Mouse (Mus musculus): Measurements from ENCODE around the gene Zfp819. TPM values are rescaled to one million over a fixed set of nuclear protein-coding genes. Genes with fewer than 3 reads are reported as not detected.
"Not testable (repeated sequence)": the region's sequence is repeated elsewhere in the genome, so short reads cannot be mapped to it uniquely, and the experiment has no call there.

Zfp819 gene
- polyA plus RNA-seq, 1 experiment = 0.01 TPM

DNA sequence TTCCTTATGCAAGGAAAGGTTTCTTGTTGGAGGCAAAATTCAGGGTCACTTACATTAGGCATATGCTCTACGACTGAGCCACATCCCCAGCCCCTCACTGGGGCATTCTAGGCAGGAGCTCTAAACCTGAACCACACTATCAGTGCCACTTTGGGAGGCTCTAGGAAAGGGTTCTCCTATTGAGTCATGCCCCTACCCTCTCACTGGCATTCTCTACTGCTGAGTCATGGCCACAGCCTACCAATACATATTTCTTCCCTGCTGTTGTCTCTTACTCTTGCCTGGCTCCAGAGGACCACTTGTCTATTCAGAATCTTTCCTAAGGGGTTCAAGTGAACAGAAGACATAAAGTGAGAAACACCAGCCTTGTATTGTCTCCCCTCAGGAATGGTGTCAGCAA is 55.8 kb downstream of the Zfp819 start:
- TF ChIP-seq TAL1 (IDR thresholded peaks at IDR 0.05; ENCODE audit: low read length) (no peak), GATA1 (IDR thresholded peaks at IDR 0.05; ENCODE audit: low read length) (no peak)
- H3K4me1 ChIP-seq (ENCODE audit: control insufficient read depth) = no peaks in the 10 kb centered on the region
- H3K4me3 ChIP-seq (replicated peaks) = no peak overlapping the region
- no peaks in the 10 kb centered on the region for H3K36me3 ChIP-seq (ENCODE audit: control insufficient read depth)
- H3K9me3 ChIP-seq (ENCODE audit: control insufficient read depth, low read length) = no peaks in the 10 kb centered on the region
- no peaks in the 10 kb centered on the region for H3K27me3 ChIP-seq (ENCODE audit: control insufficient read depth)

DNA sequence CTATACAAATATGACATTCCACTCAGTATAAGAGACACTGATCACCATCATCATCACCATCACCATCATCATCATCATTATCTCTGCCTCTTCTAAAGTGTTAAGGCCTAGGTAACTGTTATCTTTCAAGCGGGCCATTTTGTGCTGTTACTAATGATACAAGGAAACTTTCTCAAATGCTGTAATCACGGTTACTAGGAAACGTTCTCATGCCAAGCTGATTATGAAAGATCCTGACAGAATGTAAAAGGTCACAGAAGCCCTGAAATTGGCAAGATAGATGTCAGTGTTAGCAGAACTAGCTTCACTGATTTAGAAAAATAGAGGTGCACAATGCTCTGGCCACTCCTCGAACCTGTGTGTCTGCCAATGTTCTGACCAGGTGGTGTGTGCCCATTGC is 60.3 kb downstream of the Zfp819 start:
- peaks cover 15% of the 10 kb centered on the region for H3K4me1 ChIP-seq (ENCODE audit: control insufficient read depth)
- H3K27me3 ChIP-seq (ENCODE audit: control insufficient read depth); H3K4me3 ChIP-seq (replicated peaks); H3K9me3 ChIP-seq (ENCODE audit: control insufficient read depth, low read length); H3K36me3 ChIP-seq (ENCODE audit: control insufficient read depth): not testable (repeated sequence)

Other genes with a start within 250 kb of the Zfp819 start
- gene Siglecg, start 199.0 kb upstream of the Zfp819 start, polyA plus RNA-seq (2012) = not detected in 2 replicates
- gene Lim2, start 179.5 kb upstream of the Zfp819 start, polyA plus RNA-seq (2012) = not detected in 2 replicates
- not detected in 2 replicates for gene Nkg7, start 170.1 kb upstream of the Zfp819 start, polyA plus RNA-seq (2012)
- gene Cldnd2, start 166.4 kb upstream of the Zfp819 start, polyA plus RNA-seq (2012) = not detected in 2 replicates
- 8.9 and 11.8 TPM in 2 replicates for gene Etfb, start 163.1 kb upstream of the Zfp819 start, polyA plus RNA-seq (2012)
- not detected in 2 replicates for gene Gm45233, start 163.0 kb upstream of the Zfp819 start, polyA plus RNA-seq (2012)
- 0.06 and 0.10 TPM in 2 replicates for gene Vsig10l, start 144.0 kb upstream of the Zfp819 start, polyA plus RNA-seq (2012)
- 0.01 TPM in 1 of 2 replicates, not detected in the other for gene Iglon5, start 117.1 kb upstream of the Zfp819 start, polyA plus RNA-seq (2012)
- not detected in 2 replicates for gene 4931406B18Rik, start 101.2 kb upstream of the Zfp819 start, polyA plus RNA-seq (2012)
- gene Cd33, start 62.7 kb upstream of the Zfp819 start, polyA plus RNA-seq (2012) = 0.02 TPM in 1 of 2 replicates, not detected in the other
- not detected in 2 replicates for gene Zfp658, start 44.9 kb upstream of the Zfp819 start, polyA plus RNA-seq (2012)
- gene Zfp719, start 27.6 kb upstream of the Zfp819 start, polyA plus RNA-seq (2012) = not detected in 2 replicates
- gene Ceacam18, start 27.5 kb downstream of the Zfp819 start, polyA plus RNA-seq (2012) = not detected in 2 replicates
- not detected in 2 replicates for gene Siglece, start 53.0 kb downstream of the Zfp819 start, polyA plus RNA-seq (2012)
- gene Ctu1, start 64.8 kb downstream of the Zfp819 start, polyA plus RNA-seq (2012) = 0.30 and 0.34 TPM in 2 replicates
- 0.04 TPM in 1 of 2 replicates, not detected in the other for gene Klk14, start 83.2 kb downstream of the Zfp819 start, polyA plus RNA-seq (2012)
- not detected in 2 replicates for gene Klk13, start 105.4 kb downstream of the Zfp819 start, polyA plus RNA-seq (2012)
- gene Klk12, start 161.7 kb downstream of the Zfp819 start, polyA plus RNA-seq (2012) = not detected in 2 replicates
- not detected in 2 replicates for gene Klk11, start 167.4 kb downstream of the Zfp819 start, polyA plus RNA-seq (2012)
- gene Klk10, start 173.9 kb downstream of the Zfp819 start, polyA plus RNA-seq (2012) = not detected in 2 replicates
- not detected in 2 replicates for gene Klk9, start 184.7 kb downstream of the Zfp819 start, polyA plus RNA-seq (2012)
- gene Klk8, start 190.4 kb downstream of the Zfp819 start, polyA plus RNA-seq (2012) = 0.11 and 0.12 TPM in 2 replicates
- gene Klk7, start 204.1 kb downstream of the Zfp819 start, polyA plus RNA-seq (2012) = not detected in 2 replicates
- not detected in 2 replicates for gene Klk6, start 217.3 kb downstream of the Zfp819 start, polyA plus RNA-seq (2012)
- gene Klk5, start 234.8 kb downstream of the Zfp819 start, polyA plus RNA-seq (2012) = 0.05 TPM in 1 of 2 replicates, not detected in the other

Data from erythroblast, embryonic 14.5 days (primary cell).